Mouse (Mus musculus) induced T-regulatory cell, adult 2 months (primary cell): ENCODE data around the gene Ak5.

Source experiments
- DNase-seq: peaks from one replicate; pipeline ENCODE4 v3.0.0-alpha.2; 2012; ENCODE audit warnings: low read depth

Ak5 gene

DNA sequence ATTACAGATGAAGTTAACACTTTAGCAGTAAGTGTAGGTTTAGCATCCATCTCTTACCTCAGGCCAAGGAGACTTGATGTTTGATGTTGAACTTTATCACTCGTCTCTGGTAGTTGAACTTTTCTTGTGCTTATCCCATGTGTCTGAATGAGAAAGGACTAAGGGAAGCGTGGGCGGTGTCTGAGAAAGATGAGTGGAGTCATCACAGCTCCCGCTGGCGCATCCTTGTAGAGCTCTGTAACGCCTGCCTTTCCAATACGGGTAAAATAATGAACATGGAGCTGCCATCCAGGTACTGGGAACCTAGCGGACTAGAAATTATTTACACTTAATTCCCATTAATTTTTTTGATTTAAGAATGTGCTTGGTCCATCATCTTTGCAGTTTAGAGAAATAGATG is 239.2 kb downstream of the Ak5 start:
- no peak for DNase-seq
